Mouse (Mus musculus) testis, adult 10 weeks (tissue): ENCODE measurements around the gene Magee1. TPM values are rescaled to one million over a fixed set of nuclear protein-coding genes. Genes with fewer than 3 reads are reported as not detected.

ENCODE experiments used
- polyA plus RNA-seq: library from polyadenylated mRNA; stranded (reverse); fragments of 350-450 nt; fragmentation: Illumina TruSeq; extraction: RNeasy Lipid Tissue Mini Kit (QIAGEN cat#74804); gene quantifications from one replicate; pipeline ENCODE4 v1.2.3, GENCODE M21; 2014; ENCODE audit warnings: low read depth, low replicate concordance

The Magee1 gene
- 2.0 TPM for polyA plus RNA-seq

DNA sequence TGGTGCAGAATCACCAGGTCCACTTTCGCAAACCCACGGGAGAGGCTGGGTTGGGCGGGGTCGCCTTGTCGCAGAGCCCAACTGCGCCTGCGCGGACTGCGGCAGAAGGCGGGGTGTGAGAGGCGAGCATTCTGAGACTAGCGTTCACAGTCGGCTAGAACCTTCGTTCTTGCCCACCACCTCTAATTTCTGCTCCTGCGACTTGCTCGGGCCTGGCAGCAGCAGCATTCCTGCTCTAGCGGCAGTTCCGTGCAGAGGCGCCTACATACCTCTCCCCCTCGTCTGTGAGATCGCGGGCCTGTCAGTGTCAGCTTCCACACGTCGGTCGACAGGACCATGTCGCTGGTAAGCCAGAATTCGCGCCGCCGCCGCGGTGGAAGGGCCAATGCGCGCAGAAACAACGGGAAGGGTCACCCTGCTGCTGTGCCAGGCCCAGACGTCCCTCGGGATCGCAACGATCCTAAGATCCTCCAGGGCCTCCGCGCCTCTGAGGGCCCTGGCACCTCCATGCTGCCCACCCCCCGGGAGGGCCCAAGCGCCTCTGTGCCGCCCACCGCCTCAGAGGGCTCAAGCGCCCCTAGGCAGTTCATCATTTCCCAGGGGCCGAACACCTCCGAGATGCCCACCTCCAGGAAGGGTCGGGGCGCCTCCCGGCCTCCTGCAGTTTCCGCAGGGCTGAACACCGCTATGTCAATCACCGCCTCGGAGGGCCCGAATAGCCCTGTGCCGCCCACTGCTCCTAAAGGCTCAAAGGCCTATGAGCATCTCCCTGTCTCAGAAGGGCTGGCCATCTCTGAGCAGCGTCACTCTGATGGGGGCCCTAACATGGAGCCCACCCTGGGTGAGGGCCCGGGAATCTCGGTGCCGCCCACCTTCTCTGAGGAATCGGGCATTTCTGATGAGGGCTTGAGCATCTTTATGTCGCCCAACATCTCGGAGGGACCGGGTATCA lies at the start of gene Magee1:
TSS of gene Magee1 (plus strand) at position 104 of the 952 bp plus-strand sequence.

GRCm38 (mm10) chrX:105079615-105080092 lies 40.5 kb upstream of the Magee1 start, which contains the start of gene Pbdc1:
Pbdc1 (plus strand) TSS chrX:105079756.

Other genes with a start within 250 kb of the Magee1 start
- 14.6 TPM for gene Pbdc1, start 40.6 kb upstream of the Magee1 start, polyA plus RNA-seq